Mouse (Mus musculus): ENCODE measurements around the gene Trpm3.
A peak's percentile ranks its signal among the peaks of the same experiment; 100 is the strongest.

The Trpm3 gene

GRCm38 (mm10) chr19:22308081-22308480 is 169.2 kb downstream of the Trpm3 start:
- DNase-seq (ENCODE audit: low spot score) = no peak

- no peak for DNase-seq (ENCODE audit: low spot score)
Observed at GRCm38 (mm10) chr19:22317306-22317705, 178.5 kb downstream of the Trpm3 start.

GRCm38 (mm10) chr19:22326813-22327212 is 188.0 kb downstream of the Trpm3 start:
- no peak for DNase-seq (ENCODE audit: low spot score)

GRCm38 (mm10) chr19:22327226-22327625 is 188.4 kb downstream of the Trpm3 start:
- DNase-seq (ENCODE audit: low spot score) = no peak

GRCm38 (mm10) chr19:22336278-22336677 is 197.4 kb downstream of the Trpm3 start:
- no peak for DNase-seq (ENCODE audit: low spot score)

- DNase-seq (ENCODE audit: low spot score) = peak; percentile 11
Observed at GRCm38 (mm10) chr19:22337468-22337867, 198.6 kb downstream of the Trpm3 start.

GRCm38 (mm10) chr19:22338927-22339326 is 200.1 kb downstream of the Trpm3 start:
- no peak for DNase-seq (ENCODE audit: low spot score)

GRCm38 (mm10) chr19:22354037-22354541 is 215.2 kb downstream of the Trpm3 start:
- DNase-seq (ENCODE audit: low spot score) = no peak

GRCm38 (mm10) chr19:22386890-22387289 is 248.0 kb downstream of the Trpm3 start:
- no peak for DNase-seq (ENCODE audit: low spot score)

- DNase-seq (ENCODE audit: low spot score) = peak; percentile 29
Observed at GRCm38 (mm10) chr19:22394700-22395099, 255.9 kb downstream of the Trpm3 start.

GRCm38 (mm10) chr19:22404049-22404448 is 265.2 kb downstream of the Trpm3 start:
- DNase-seq (ENCODE audit: low spot score) = no peak

GRCm38 (mm10) chr19:22418239-22418638 is 279.4 kb downstream of the Trpm3 start:
- no peak for DNase-seq (ENCODE audit: low spot score)

GRCm38 (mm10) chr19:22437207-22437606 is 298.4 kb downstream of the Trpm3 start:
- DNase-seq (ENCODE audit: low spot score) = no peak

- no peak for DNase-seq (ENCODE audit: low spot score)
Observed at GRCm38 (mm10) chr19:22447418-22448339, 308.8 kb downstream of the Trpm3 start.

- DNase-seq (ENCODE audit: low spot score) = no peak
Observed at GRCm38 (mm10) chr19:22448340-22449288, 309.8 kb downstream of the Trpm3 start.

- no peak for DNase-seq (ENCODE audit: low spot score)
Observed at GRCm38 (mm10) chr19:22451290-22451689, 312.4 kb downstream of the Trpm3 start.

- DNase-seq (ENCODE audit: low spot score) = no peak
Observed at GRCm38 (mm10) chr19:22456935-22457334, 318.1 kb downstream of the Trpm3 start.

- no peak for DNase-seq (ENCODE audit: low spot score)
Observed at GRCm38 (mm10) chr19:22462043-22462442, 323.2 kb downstream of the Trpm3 start.

- peak; percentile 61 for DNase-seq (ENCODE audit: low spot score)
Observed at GRCm38 (mm10) chr19:22463506-22463905, 324.7 kb downstream of the Trpm3 start.

GRCm38 (mm10) chr19:22469608-22470007 is 330.8 kb downstream of the Trpm3 start:
- DNase-seq (ENCODE audit: low spot score) = no peak

GRCm38 (mm10) chr19:22473030-22473712 is 334.3 kb downstream of the Trpm3 start:
- no peak for DNase-seq (ENCODE audit: low spot score)
